Mouse (Mus musculus): Measurements from ENCODE around the gene Zkscan14.
"Not testable (repeated sequence)": the region's sequence is repeated elsewhere in the genome, so short reads cannot be mapped to it uniquely, and the experiment has no call there.

Zkscan14 gene

GRCm38 (mm10) chr5:145201321-145201991 is at the start of gene Zkscan14:
TSS of gene Zkscan14 (minus strand) at chr5:145201868.
- DNase-seq (ENCODE audit: low spot score), result peak; percentile 82

- DNase-seq (ENCODE audit: low spot score), result no peak
Observed at GRCm38 (mm10) chr5:145249520-145249919, 47.9 kb upstream of the Zkscan14 start.

GRCm38 (mm10) chr5:145234636-145235035 is 33.0 kb upstream of the Zkscan14 start:
- DNase-seq (ENCODE audit: low spot score), result no peak

- DNase-seq (ENCODE audit: low spot score), result no peak
Observed at GRCm38 (mm10) chr5:145231893-145232411, 30.3 kb upstream of the Zkscan14 start.

GRCm38 (mm10) chr5:145231367-145231871 is 29.8 kb upstream of the Zkscan14 start, which contains the start of gene Zfp655:
TSS of gene Zfp655 (plus strand) at chr5:145231715.
- DNase-seq (ENCODE audit: low spot score), result peak; percentile 97

- DNase-seq (ENCODE audit: low spot score), result no peak
Observed at GRCm38 (mm10) chr5:145230641-145231040, 29.0 kb upstream of the Zkscan14 start.

- not testable (repeated sequence) for DNase-seq (ENCODE audit: low spot score)
Observed at GRCm38 (mm10) chr5:145229283-145229682, 27.6 kb upstream of the Zkscan14 start.

GRCm38 (mm10) chr5:145226453-145226852 is 24.8 kb upstream of the Zkscan14 start:
- no peak for DNase-seq (ENCODE audit: low spot score)

- DNase-seq (ENCODE audit: low spot score), result no peak
Observed at GRCm38 (mm10) chr5:145223395-145223794, 21.7 kb upstream of the Zkscan14 start.

GRCm38 (mm10) chr5:145222840-145223239 is 21.2 kb upstream of the Zkscan14 start:
- DNase-seq (ENCODE audit: low spot score), result no peak

GRCm38 (mm10) chr5:145219981-145220380 is 18.3 kb upstream of the Zkscan14 start:
- DNase-seq (ENCODE audit: low spot score), result no peak

- DNase-seq (ENCODE audit: low spot score), result no peak
Observed at GRCm38 (mm10) chr5:145218671-145219070, 17.0 kb upstream of the Zkscan14 start.

- no peak for DNase-seq (ENCODE audit: low spot score)
Observed at GRCm38 (mm10) chr5:145218206-145218605, 16.5 kb upstream of the Zkscan14 start.

GRCm38 (mm10) chr5:145217746-145218145 is 16.1 kb upstream of the Zkscan14 start:
- DNase-seq (ENCODE audit: low spot score), result no peak

GRCm38 (mm10) chr5:145214679-145215078 is 13.0 kb upstream of the Zkscan14 start:
- DNase-seq (ENCODE audit: low spot score), result no peak

GRCm38 (mm10) chr5:145213505-145213904 is 11.8 kb upstream of the Zkscan14 start:
- DNase-seq (ENCODE audit: low spot score), result no peak

GRCm38 (mm10) chr5:145212216-145212615 is 10.5 kb upstream of the Zkscan14 start:
- DNase-seq (ENCODE audit: low spot score), result no peak

GRCm38 (mm10) chr5:145211340-145211739 is 9.7 kb upstream of the Zkscan14 start:
- DNase-seq (ENCODE audit: low spot score), result no peak

GRCm38 (mm10) chr5:145208391-145208790 is 6.7 kb upstream of the Zkscan14 start:
- not testable (repeated sequence) for DNase-seq (ENCODE audit: low spot score)

- no peak for DNase-seq (ENCODE audit: low spot score)
Observed at GRCm38 (mm10) chr5:145207954-145208353, 6.3 kb upstream of the Zkscan14 start.

- no peak for DNase-seq (ENCODE audit: low spot score)
Observed at GRCm38 (mm10) chr5:145207385-145207784, 5.7 kb upstream of the Zkscan14 start.

- no peak for DNase-seq (ENCODE audit: low spot score)
Observed at GRCm38 (mm10) chr5:145205041-145205440, 3.4 kb upstream of the Zkscan14 start.

GRCm38 (mm10) chr5:145203936-145204691 is 2.4 kb upstream of the Zkscan14 start, which contains the start of gene Zkscan5:
TSS of gene Zkscan5 (plus strand) at chr5:145204562.
- peak; percentile 98 for DNase-seq (ENCODE audit: low spot score)
